Mouse (Mus musculus) liver, postnatal 0 days (tissue): ENCODE measurements at regions not wholly inside any gene's neighbourhood (a gene's known extent, or its start where the extent isn't known, plus 50 kb on each side); places are given as distances from the start of the nearest gene placed in this dataset.

ENCODE experiments used
- ATAC-seq: fragments of 200-750 bp; cut with Nextera tagmentation; 2 replicates; pipeline ENCODE4 v1.8.0; 2017; ENCODE audit warnings: mild to moderate bottlenecking, moderate library complexity
- DNase-seq: peaks from one replicate; pipeline ENCODE4 v3.0.0-alpha.2; 2016
- H3K27ac ChIP-seq: fragments of 300-500 bp; sonication (generic); 2 replicates; pipeline ENCODE4 v1.5.1; 2014; ENCODE audit warnings: antibody characterized with exemption, moderate library complexity, mild to moderate bottlenecking, low read depth
- H3K27me3 ChIP-seq: fragments of 300-500 bp; sonication (generic); 2 replicates; pipeline ENCODE4 v1.6.1; 2014; ENCODE audit warnings: low read length, control low read depth, mixed read lengths; ENCODE audit not compliant: insufficient read depth
- H3K36me3 ChIP-seq: fragments of 300-500 bp; sonication (generic); replicated peaks from 2 replicates; pipeline ENCODE4 v1.6.1; 2014; ENCODE audit warnings: mild to moderate bottlenecking, control low read depth, low read length, moderate library complexity, mixed read lengths; ENCODE audit not compliant: insufficient read depth
- H3K4me1 ChIP-seq: fragments of 300-500 bp; sonication (generic); 2 replicates; pipeline ENCODE4 v1.6.1; 2014; ENCODE audit warnings: antibody characterized with exemption, mild to moderate bottlenecking, control low read depth; ENCODE audit not compliant: insufficient read depth
- H3K4me2 ChIP-seq: fragments of 300-500 bp; sonication (generic); 2 replicates; pipeline ENCODE4 v1.6.1; 2014; ENCODE audit warnings: low read depth, mild to moderate bottlenecking, low read length, moderate library complexity, mixed read lengths
- H3K4me3 ChIP-seq: fragments of 300-500 bp; sonication (generic); 2 replicates; pipeline ENCODE4 v1.5.1; 2014; ENCODE audit warnings: low read depth, low read length
- H3K9ac ChIP-seq: fragments of 300-500 bp; sonication (generic); replicated peaks from 2 replicates; pipeline ENCODE4 v1.6.1; 2014; ENCODE audit warnings: mild to moderate bottlenecking, moderate library complexity
- H3K9me3 ChIP-seq: fragments of 300-500 bp; sonication (generic); 2 replicates; pipeline ENCODE4 v1.6.1; 2016; ENCODE audit warnings: mild to moderate bottlenecking, control low read depth, low read length, mixed read lengths
- CTCF ChIP-seq: sonication (generic); IDR thresholded peaks from 2 replicates; pipeline ENCODE4 v1.5.1; 2016; ENCODE audit warnings: antibody characterized with exemption, low read depth
- EP300 ChIP-seq: IDR thresholded peaks from 2 replicates; pipeline ENCODE4 v1.6.1; 2016; ENCODE audit warnings: antibody characterized with exemption, low read depth, mild to moderate bottlenecking
- WGBS: fragments of 180-500 bp; shearing (Covaris S2); extraction: QIAGEN DNeasy Blood & Tissue Kit; methylation state at CpG from one replicate; pipeline ENCODE4 v1.1.7; 2014; ENCODE audit not compliant: insufficient replicate concordance; 5-methylcytosine and 5-hydroxymethylcytosine counted together

GRCm38 (mm10) chr1:90300229-90300628, 96.4 kb downstream of the Ackr3 start:
- H3K36me3 ChIP-seq = no peaks in the 10 kb centered on the region
- no peaks in the 10 kb centered on the region for H3K9me3 ChIP-seq
- no peak overlapping the region for H3K9ac ChIP-seq
- DNase-seq (no peak), ATAC-seq (no peak)
- TF ChIP-seq EP300 (no peak), CTCF (no peak)
- 78% methylated on average over 10 of the region's 10 CpGs for WGBS
- H3K27me3 ChIP-seq = no peaks in the 10 kb centered on the region
- H3K4me1 ChIP-seq = no peaks in the 10 kb centered on the region
- H3K4me2 ChIP-seq = no peak overlapping the region
- H3K27ac ChIP-seq = no peak overlapping the region
- H3K4me3 ChIP-seq = no peak overlapping the region

DNA sequence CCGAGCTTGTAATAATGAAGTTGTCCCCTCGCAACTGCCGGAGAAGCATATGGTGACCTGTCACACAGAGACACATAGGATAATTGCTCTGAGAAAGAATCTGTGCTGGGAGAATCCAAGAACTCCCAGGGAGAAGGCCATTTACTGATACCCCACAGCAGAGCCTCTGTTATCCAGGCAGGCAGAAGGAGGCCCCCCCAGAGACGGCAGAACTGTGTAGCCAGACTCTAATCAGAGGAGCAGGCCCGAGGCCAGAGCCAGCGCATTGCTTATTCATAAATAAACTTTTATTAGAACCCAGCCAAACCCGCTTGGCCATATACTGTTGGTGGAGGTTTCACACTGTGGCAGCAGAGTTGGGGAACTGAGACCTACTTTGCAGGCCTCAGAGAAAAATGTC, 100.6 kb downstream of the Ackr3 start:
- WGBS = 76% methylated on average over 7 of the region's 7 CpGs
- H3K27me3 ChIP-seq = no peaks in the 10 kb centered on the region
- no peaks in the 10 kb centered on the region for H3K4me1 ChIP-seq
- H3K9me3 ChIP-seq = no peaks in the 10 kb centered on the region
- no peak overlapping the region for H3K27ac ChIP-seq
- DNase-seq (no peak), ATAC-seq (no peak)
- H3K36me3 ChIP-seq = no peaks in the 10 kb centered on the region
- no peak overlapping the region for H3K9ac ChIP-seq
- no peak overlapping the region for H3K4me2 ChIP-seq
- no peak overlapping the region for H3K4me3 ChIP-seq
- TF ChIP-seq CTCF (no peak), EP300 (no peak)

GRCm38 (mm10) chr1:90311016-90311415, 107.2 kb downstream of the Ackr3 start:
- DNase-seq = no peak
- 15% methylated on average over 3 of the region's 3 CpGs for WGBS
- no peaks in the 10 kb centered on the region for H3K27me3 ChIP-seq
- H3K9ac ChIP-seq = no peak overlapping the region
- no peaks in the 10 kb centered on the region for H3K36me3 ChIP-seq
- H3K4me2 ChIP-seq = no peak overlapping the region
- no peak for TF ChIP-seq EP300
- no peak for TF ChIP-seq CTCF
- H3K27ac ChIP-seq = no peak overlapping the region
- H3K4me1 ChIP-seq = no peaks in the 10 kb centered on the region
- H3K4me3 ChIP-seq = no peak overlapping the region
- H3K9me3 ChIP-seq = no peaks in the 10 kb centered on the region
- ATAC-seq = no peak

GRCm38 (mm10) chr1:90311649-90312442, 108.1 kb downstream of the Ackr3 start:
- H3K4me1 ChIP-seq = no peaks in the 10 kb centered on the region
- H3K27me3 ChIP-seq = no peaks in the 10 kb centered on the region
- H3K36me3 ChIP-seq = no peaks in the 10 kb centered on the region
- DNase-seq = no peak
- no peaks in the 10 kb centered on the region for H3K9me3 ChIP-seq
- no peak overlapping the region for H3K4me3 ChIP-seq
- WGBS = 73% methylated on average over 8 of the region's 8 CpGs
- TF ChIP-seq CTCF (no peak), EP300 (no peak)
- H3K9ac ChIP-seq = no peak overlapping the region
- H3K4me2 ChIP-seq = no peak overlapping the region
- no peak overlapping the region for H3K27ac ChIP-seq
- ATAC-seq = no peak

- no peaks in the 10 kb centered on the region for H3K4me1 ChIP-seq
- no peak overlapping the region for H3K4me3 ChIP-seq
- H3K4me2 ChIP-seq = no peak overlapping the region
- H3K27me3 ChIP-seq = no peaks in the 10 kb centered on the region
- no peaks in the 10 kb centered on the region for H3K9me3 ChIP-seq
- no peak overlapping the region for H3K27ac ChIP-seq
- ATAC-seq (no peak), DNase-seq (no peak)
- WGBS = 85% methylated on average over 12 of the region's 12 CpGs
- TF ChIP-seq CTCF = no peak
- TF ChIP-seq EP300 = no peak
- H3K36me3 ChIP-seq = no peaks in the 10 kb centered on the region
- H3K9ac ChIP-seq = no peak overlapping the region
Measured at GRCm38 (mm10) chr1:90313750-90314359, 110.1 kb downstream of the Ackr3 start.

DNA sequence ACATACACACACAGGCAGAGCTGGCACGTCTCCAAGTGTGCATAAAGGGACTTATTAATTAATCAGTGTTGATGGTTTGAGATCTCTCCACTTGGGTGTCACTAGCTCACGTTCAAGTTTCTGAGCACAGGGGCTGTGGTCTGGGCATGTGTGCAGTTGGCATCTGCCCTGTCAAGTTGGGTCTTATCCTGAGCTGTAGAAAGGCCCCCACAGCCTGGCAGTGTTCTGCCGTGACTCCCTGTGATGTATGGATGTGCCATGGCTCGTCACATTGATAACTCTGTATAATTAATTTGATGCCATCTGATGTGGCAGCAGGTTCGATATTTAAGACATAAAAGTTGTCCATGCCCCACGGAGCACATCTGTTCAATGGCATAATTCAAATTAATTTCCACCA, 114.1 kb downstream of the Ackr3 start:
- TF ChIP-seq EP300 (no peak), CTCF (no peak)
- WGBS = 77% methylated on average over 6 of the region's 6 CpGs
- ATAC-seq = no peak

More for the DNA sequence above, 114.1 kb downstream of the Ackr3 start:
- H3K27ac ChIP-seq = no peak overlapping the region
- DNase-seq = no peak
- no peaks in the 10 kb centered on the region for H3K9me3 ChIP-seq
- H3K4me1 ChIP-seq = no peaks in the 10 kb centered on the region
- H3K4me2 ChIP-seq = no peak overlapping the region
- no peak overlapping the region for H3K4me3 ChIP-seq
- no peaks in the 10 kb centered on the region for H3K36me3 ChIP-seq
- no peak overlapping the region for H3K9ac ChIP-seq
- H3K27me3 ChIP-seq = no peaks in the 10 kb centered on the region
